Mouse (Mus musculus): ENCODE data around the gene Hist1h2bc. TPM values are rescaled to one million over a fixed set of nuclear protein-coding genes. Genes with fewer than 3 reads are reported as not detected.

The Hist1h2bc gene
- polyA plus RNA-seq, 1 experiment from 2014 or later: 25.1 TPM

GRCm38 (mm10) chr13:23695514-23695913 lies 11.5 kb downstream of the Hist1h2bc start, which contains the start of gene Hist1h1t:
TSS of gene Hist1h1t (plus strand) at chr13:23695814.
- H3K27ac ChIP-seq (replicated peaks; ENCODE audit: low read depth, low read length): no peak within 1 kb of the TSS
- no peak within 1 kb of the TSS for H3K9ac ChIP-seq (replicated peaks; ENCODE audit: low read length)
- H3K4me2 ChIP-seq (ENCODE audit: low read depth, low read length): no peak within 1 kb of the TSS

GRCm38 (mm10) chr13:23696061-23696474 lies 12.1 kb downstream of the Hist1h2bc start:
- Histone ChIP-seq H3K4me1 (ENCODE audit: control insufficient read depth, insufficient read depth, low read length) (no peaks in the 10 kb centered on the region), H3K36me3 (replicated peaks; ENCODE audit: control insufficient read depth, insufficient read depth, low read depth, low read length) (no peaks in the 10 kb centered on the region), H3K4me3 (ENCODE audit: low read depth, low read length) (no peak overlapping the region), H3K4me2 (ENCODE audit: low read depth, low read length) (no peak overlapping the region), H3K9me3 (replicated peaks; ENCODE audit: control insufficient read depth, low read length) (no peaks in the 10 kb centered on the region), H3K27ac (replicated peaks; ENCODE audit: low read depth, low read length) (no peak overlapping the region), H3K9ac (replicated peaks; ENCODE audit: low read length) (no peak overlapping the region), H3K27me3 (ENCODE audit: control insufficient read depth, insufficient read depth, low read length) (no peaks in the 10 kb centered on the region)
- no peak for DNase-seq (ENCODE audit: low spot score)
- ATAC-seq (replicated peaks; ENCODE audit: insufficient number of reproducible peaks, low FRiP score, low TSS enrichment, low read depth): no peak
- WGBS: 54% methylated on average over 15 of the region's 15 CpGs

More at GRCm38 (mm10) chr13:23695514-23695913, 11.5 kb downstream of the Hist1h2bc start, which contains the start of gene Hist1h1t:
- DNase-seq (ENCODE audit: low spot score): no peak
- ATAC-seq (replicated peaks; ENCODE audit: insufficient number of reproducible peaks, low FRiP score, low TSS enrichment, low read depth): no peak
- no peaks in the 10 kb centered on the region for H3K36me3 ChIP-seq (replicated peaks; ENCODE audit: control insufficient read depth, insufficient read depth, low read depth, low read length)
- H3K9me3 ChIP-seq (replicated peaks; ENCODE audit: control insufficient read depth, low read length): no peaks in the 10 kb centered on the region
- WGBS: 51% methylated on average over 13 of the region's 13 CpGs
- H3K4me1 ChIP-seq (ENCODE audit: control insufficient read depth, insufficient read depth, low read length): no peaks in the 10 kb centered on the region
- H3K27me3 ChIP-seq (ENCODE audit: control insufficient read depth, insufficient read depth, low read length): no peaks in the 10 kb centered on the region
- H3K4me3 ChIP-seq (ENCODE audit: low read depth, low read length): no peak within 1 kb of the TSS

GRCm38 (mm10) chr13:23697491-23698299 lies 13.7 kb downstream of the Hist1h2bc start:
- H3K36me3 ChIP-seq (replicated peaks; ENCODE audit: control insufficient read depth, insufficient read depth, low read depth, low read length): no peaks in the 10 kb centered on the region
- peak overlapping the region; percentile 62 for H3K4me2 ChIP-seq (ENCODE audit: low read depth, low read length)
- ATAC-seq (replicated peaks; ENCODE audit: insufficient number of reproducible peaks, low FRiP score, low TSS enrichment, low read depth) (peak; percentile 60), DNase-seq (ENCODE audit: low spot score) (peak; percentile 86)
- H3K4me3 ChIP-seq (ENCODE audit: low read depth, low read length): peak overlapping the region; percentile 40
- no peaks in the 10 kb centered on the region for H3K4me1 ChIP-seq (ENCODE audit: control insufficient read depth, insufficient read depth, low read length)
- H3K27me3 ChIP-seq (ENCODE audit: control insufficient read depth, insufficient read depth, low read length): no peaks in the 10 kb centered on the region
- peak overlapping the region; percentile 83 for H3K27ac ChIP-seq (replicated peaks; ENCODE audit: low read depth, low read length)
- peak overlapping the region; percentile 68 for H3K9ac ChIP-seq (replicated peaks; ENCODE audit: low read length)
- no peaks in the 10 kb centered on the region for H3K9me3 ChIP-seq (replicated peaks; ENCODE audit: control insufficient read depth, low read length)
- WGBS: under 1% methylated on average over 22 of the region's 32 CpGs

GRCm38 (mm10) chr13:23698300-23698693 lies 14.3 kb downstream of the Hist1h2bc start, which contains the start of gene Hist1h4c:
TSS of gene Hist1h4c (minus strand) at chr13:23698454.
- no peaks in the 10 kb centered on the region for H3K9me3 ChIP-seq (replicated peaks; ENCODE audit: control insufficient read depth, low read length)
- WGBS: 0% methylated on average over 22 of the region's 22 CpGs
- peak within 1 kb of the TSS; percentile 40 for H3K4me3 ChIP-seq (ENCODE audit: low read depth, low read length)
- peak within 1 kb of the TSS; percentile 62 for H3K4me2 ChIP-seq (ENCODE audit: low read depth, low read length)
- no peaks in the 10 kb centered on the region for H3K27me3 ChIP-seq (ENCODE audit: control insufficient read depth, insufficient read depth, low read length)
- DNase-seq (ENCODE audit: low spot score) (peak; percentile 99), ATAC-seq (replicated peaks; ENCODE audit: insufficient number of reproducible peaks, low FRiP score, low TSS enrichment, low read depth) (peak; percentile 98)
- peak within 1 kb of the TSS; percentile 83 for H3K27ac ChIP-seq (replicated peaks; ENCODE audit: low read depth, low read length)
- H3K9ac ChIP-seq (replicated peaks; ENCODE audit: low read length): peak within 1 kb of the TSS; percentile 68
- no peaks in the 10 kb centered on the region for H3K4me1 ChIP-seq (ENCODE audit: control insufficient read depth, insufficient read depth, low read length)
- H3K36me3 ChIP-seq (replicated peaks; ENCODE audit: control insufficient read depth, insufficient read depth, low read depth, low read length): no peaks in the 10 kb centered on the region

DNA sequence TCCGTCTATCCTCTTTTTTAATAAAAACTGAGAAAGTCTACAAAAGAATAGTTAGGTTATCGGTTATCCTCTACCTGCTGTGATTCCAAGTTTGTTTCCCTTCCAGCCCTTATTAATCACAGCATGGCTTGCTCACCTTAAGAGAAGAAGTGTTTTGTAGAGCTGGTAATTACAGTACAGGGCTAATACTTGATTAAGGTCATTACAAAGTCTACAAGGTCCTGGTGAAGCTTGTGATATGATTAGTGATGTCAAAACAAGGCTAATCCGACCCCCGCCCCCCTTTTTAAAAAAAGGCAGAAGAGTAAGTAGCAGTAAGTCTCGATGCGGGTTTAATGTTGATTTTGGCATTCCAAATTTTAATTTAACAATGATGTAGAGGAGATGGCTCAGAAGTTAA lies 15.0 kb downstream of the Hist1h2bc start:
- 63% methylated on average over 6 of the region's 6 CpGs for WGBS
- no peak for ATAC-seq (replicated peaks; ENCODE audit: insufficient number of reproducible peaks, low FRiP score, low TSS enrichment, low read depth)
- Histone ChIP-seq H3K27ac (replicated peaks; ENCODE audit: low read depth, low read length) (peak overlapping the region; percentile 57; the same call in 1 of the 2 replicates), H3K9me3 (replicated peaks; ENCODE audit: control insufficient read depth, low read length) (no peaks in the 10 kb centered on the region), H3K27me3 (ENCODE audit: control insufficient read depth, insufficient read depth, low read length) (no peaks in the 10 kb centered on the region), H3K4me3 (ENCODE audit: low read depth, low read length) (no peak overlapping the region), H3K4me1 (ENCODE audit: control insufficient read depth, insufficient read depth, low read length) (no peaks in the 10 kb centered on the region), H3K9ac (replicated peaks; ENCODE audit: low read length) (no peak overlapping the region; the same call in 1 of the 2 replicates), H3K36me3 (replicated peaks; ENCODE audit: control insufficient read depth, insufficient read depth, low read depth, low read length) (no peaks in the 10 kb centered on the region), H3K4me2 (ENCODE audit: low read depth, low read length) (no peak overlapping the region)
- DNase-seq (ENCODE audit: low spot score): no peak

GRCm38 (mm10) chr13:23699767-23700166 lies 15.8 kb downstream of the Hist1h2bc start:
- no peak for DNase-seq (ENCODE audit: low spot score)

GRCm38 (mm10) chr13:23700786-23701520 lies 17.0 kb downstream of the Hist1h2bc start:
- ATAC-seq (replicated peaks; ENCODE audit: insufficient number of reproducible peaks, low FRiP score, low TSS enrichment, low read depth): peak; percentile 53; the same call in 1 of the 2 replicates
- Histone ChIP-seq H3K9me3 (replicated peaks; ENCODE audit: control insufficient read depth, low read length) (no peaks in the 10 kb centered on the region), H3K27ac (replicated peaks; ENCODE audit: low read depth, low read length) (no peak overlapping the region), H3K27me3 (ENCODE audit: control insufficient read depth, insufficient read depth, low read length) (no peaks in the 10 kb centered on the region), H3K4me1 (ENCODE audit: control insufficient read depth, insufficient read depth, low read length) (no peaks in the 10 kb centered on the region), H3K36me3 (replicated peaks; ENCODE audit: control insufficient read depth, insufficient read depth, low read depth, low read length) (no peaks in the 10 kb centered on the region), H3K4me3 (ENCODE audit: low read depth, low read length) (no peak overlapping the region), H3K9ac (replicated peaks; ENCODE audit: low read length) (no peak overlapping the region; the same call in 1 of the 2 replicates), H3K4me2 (ENCODE audit: low read depth, low read length) (no peak overlapping the region)
- DNase-seq (ENCODE audit: low spot score): peak; percentile 89
- WGBS: 31% methylated on average over 8 of the region's 8 CpGs

More at GRCm38 (mm10) chr13:23699767-23700166, 15.8 kb downstream of the Hist1h2bc start:
- Histone ChIP-seq H3K4me1 (ENCODE audit: control insufficient read depth, insufficient read depth, low read length) (no peaks in the 10 kb centered on the region), H3K27ac (replicated peaks; ENCODE audit: low read depth, low read length) (no peak overlapping the region), H3K27me3 (ENCODE audit: control insufficient read depth, insufficient read depth, low read length) (no peaks in the 10 kb centered on the region), H3K36me3 (replicated peaks; ENCODE audit: control insufficient read depth, insufficient read depth, low read depth, low read length) (no peaks in the 10 kb centered on the region), H3K9me3 (replicated peaks; ENCODE audit: control insufficient read depth, low read length) (no peaks in the 10 kb centered on the region), H3K9ac (replicated peaks; ENCODE audit: low read length) (no peak overlapping the region), H3K4me2 (ENCODE audit: low read depth, low read length) (no peak overlapping the region), H3K4me3 (ENCODE audit: low read depth, low read length) (no peak overlapping the region)
- ATAC-seq (replicated peaks; ENCODE audit: insufficient number of reproducible peaks, low FRiP score, low TSS enrichment, low read depth): no peak
- 63% methylated on average over 3 of the region's 3 CpGs for WGBS
